Mouse (Mus musculus): ENCODE measurements around the gene Rnf214. TPM values are rescaled to one million over a fixed set of nuclear protein-coding genes. Genes with fewer than 3 reads are reported as not detected.

The Rnf214 gene
- polyA plus RNA-seq, 1 experiment from 2014 or later, result 42.9 TPM

- Histone ChIP-seq H3K36me3 (ENCODE audit: control insufficient read depth, insufficient read depth, low read length) (peaks cover 97% of the 10 kb centered on the region), H3K9me3 (ENCODE audit: control insufficient read depth, low read length) (no peaks in the 10 kb centered on the region), H3K9ac (ENCODE audit: low read length) (no peak overlapping the region), H3K27me3 (ENCODE audit: control insufficient read depth, insufficient read depth, low read length) (no peaks in the 10 kb centered on the region), H3K4me3 (ENCODE audit: control insufficient read depth in 1 of 2, insufficient read depth in 1 of 2, low read depth in 1 of 2, low read length in 2 of 2) (no peak overlapping the region), H3K4me1 (ENCODE audit: control insufficient read depth in 2 of 2, insufficient read depth in 2 of 2, low read length in 2 of 2) (no peaks in the 10 kb centered on the region), H3K27ac (replicated peaks in 1 of 2; ENCODE audit: control insufficient read depth in 1 of 2, insufficient read depth in 1 of 2, low read depth in 2 of 2, low read length in 2 of 2) (no peak overlapping the region), H3K4me2 (ENCODE audit: low read length) (no peak overlapping the region)
- ATAC-seq (ENCODE audit: insufficient number of reproducible peaks, insufficient read depth, low FRiP score, low read depth), result no peak
- 91% methylated on average over 10 of the region's 10 CpGs for WGBS
Measured at GRCm38 (mm10) chr9:45859364-45859763, 47.3 kb downstream of the Rnf214 start.

- no peak for ATAC-seq (ENCODE audit: insufficient number of reproducible peaks, insufficient read depth, low FRiP score, low read depth)
- Histone ChIP-seq H3K27ac (replicated peaks in 1 of 2; ENCODE audit: control insufficient read depth in 1 of 2, insufficient read depth in 1 of 2, low read depth in 2 of 2, low read length in 2 of 2) (no peak overlapping the region), H3K4me1 (ENCODE audit: control insufficient read depth in 2 of 2, insufficient read depth in 2 of 2, low read length in 2 of 2) (peaks cover 23 to 26% of the 10 kb centered on the region in 2 experiments), H3K4me3 (ENCODE audit: control insufficient read depth in 1 of 2, insufficient read depth in 1 of 2, low read depth in 1 of 2, low read length in 2 of 2) (no peak overlapping the region), H3K9ac (ENCODE audit: low read length) (no peak overlapping the region), H3K9me3 (ENCODE audit: control insufficient read depth, low read length) (no peaks in the 10 kb centered on the region), H3K36me3 (ENCODE audit: control insufficient read depth, insufficient read depth, low read length) (peaks cover 53% of the 10 kb centered on the region), H3K4me2 (ENCODE audit: low read length) (no peak overlapping the region), H3K27me3 (ENCODE audit: control insufficient read depth, insufficient read depth, low read length) (no peaks in the 10 kb centered on the region)
- WGBS, result 72% methylated on average over 1 of the region's 1 CpGs
Measured at GRCm38 (mm10) chr9:45854136-45854535, 52.6 kb downstream of the Rnf214 start.

- WGBS, result 94% methylated on average over 2 of the region's 2 CpGs
- no peak overlapping the region for H3K9ac ChIP-seq (ENCODE audit: low read length)
- no peak for ATAC-seq (ENCODE audit: insufficient number of reproducible peaks, insufficient read depth, low FRiP score, low read depth)
- no peak overlapping the region for H3K27ac ChIP-seq (replicated peaks in 1 of 2; ENCODE audit: control insufficient read depth in 1 of 2, insufficient read depth in 1 of 2, low read depth in 2 of 2, low read length in 2 of 2)
- H3K4me2 ChIP-seq (ENCODE audit: low read length), result no peak overlapping the region
- peaks cover 49% of the 10 kb centered on the region for H3K36me3 ChIP-seq (ENCODE audit: control insufficient read depth, insufficient read depth, low read length)
- H3K4me3 ChIP-seq (ENCODE audit: control insufficient read depth in 1 of 2, insufficient read depth in 1 of 2, low read depth in 1 of 2, low read length in 2 of 2), result no peak overlapping the region
- peaks cover 27 to 31% of the 10 kb centered on the region in 2 experiments for H3K4me1 ChIP-seq (ENCODE audit: control insufficient read depth in 2 of 2, insufficient read depth in 2 of 2, low read length in 2 of 2)
- no peaks in the 10 kb centered on the region for H3K9me3 ChIP-seq (ENCODE audit: control insufficient read depth, low read length)
- no peaks in the 10 kb centered on the region for H3K27me3 ChIP-seq (ENCODE audit: control insufficient read depth, insufficient read depth, low read length)
Measured at GRCm38 (mm10) chr9:45853695-45854094, 53.0 kb downstream of the Rnf214 start.

- ATAC-seq (ENCODE audit: insufficient number of reproducible peaks, insufficient read depth, low FRiP score, low read depth), result no peak
- peaks cover 32 to 36% of the 10 kb centered on the region in 2 experiments for H3K4me1 ChIP-seq (ENCODE audit: control insufficient read depth in 2 of 2, insufficient read depth in 2 of 2, low read length in 2 of 2)
- no peak overlapping the region for H3K9ac ChIP-seq (ENCODE audit: low read length)
- no peak overlapping the region for H3K4me3 ChIP-seq (ENCODE audit: control insufficient read depth in 1 of 2, insufficient read depth in 1 of 2, low read depth in 1 of 2, low read length in 2 of 2)
- WGBS, result 88% methylated on average over 2 of the region's 2 CpGs
- no peak overlapping the region for H3K4me2 ChIP-seq (ENCODE audit: low read length)
- H3K27me3 ChIP-seq (ENCODE audit: control insufficient read depth, insufficient read depth, low read length), result no peaks in the 10 kb centered on the region
- H3K36me3 ChIP-seq (ENCODE audit: control insufficient read depth, insufficient read depth, low read length), result peaks cover 30% of the 10 kb centered on the region
- no peak overlapping the region for H3K27ac ChIP-seq (replicated peaks in 1 of 2; ENCODE audit: control insufficient read depth in 1 of 2, insufficient read depth in 1 of 2, low read depth in 2 of 2, low read length in 2 of 2)
- H3K9me3 ChIP-seq (ENCODE audit: control insufficient read depth, low read length), result no peaks in the 10 kb centered on the region
Measured at GRCm38 (mm10) chr9:45851776-45852175, 54.9 kb downstream of the Rnf214 start.

GRCm38 (mm10) chr9:45851330-45851729, 55.4 kb downstream of the Rnf214 start:
- ATAC-seq (ENCODE audit: insufficient number of reproducible peaks, insufficient read depth, low FRiP score, low read depth), result no peak
- peak overlapping the region in 1 of 2 experiments; percentile 80; a peak in 2 of 4 replicates for H3K27ac ChIP-seq (replicated peaks in 1 of 2; ENCODE audit: control insufficient read depth in 1 of 2, insufficient read depth in 1 of 2, low read depth in 2 of 2, low read length in 2 of 2)
- H3K4me3 ChIP-seq (ENCODE audit: control insufficient read depth in 1 of 2, insufficient read depth in 1 of 2, low read depth in 1 of 2, low read length in 2 of 2), result no peak overlapping the region
- no peaks in the 10 kb centered on the region for H3K27me3 ChIP-seq (ENCODE audit: control insufficient read depth, insufficient read depth, low read length)
- H3K4me1 ChIP-seq (ENCODE audit: control insufficient read depth in 2 of 2, insufficient read depth in 2 of 2, low read length in 2 of 2), result peaks cover 32 to 36% of the 10 kb centered on the region in 2 experiments
- H3K36me3 ChIP-seq (ENCODE audit: control insufficient read depth, insufficient read depth, low read length), result peaks cover 25% of the 10 kb centered on the region
- 0 out of 2 replicates have a peak overlapping the region, but pooled peaks have one; percentile 47 for H3K9ac ChIP-seq (ENCODE audit: low read length)
- WGBS, result 43% methylated on average over 5 of the region's 5 CpGs
- H3K9me3 ChIP-seq (ENCODE audit: control insufficient read depth, low read length), result no peaks in the 10 kb centered on the region
- H3K4me2 ChIP-seq (ENCODE audit: low read length), result no peak overlapping the region

GRCm38 (mm10) chr9:45850528-45851155, 56.1 kb downstream of the Rnf214 start:
- peaks cover 18% of the 10 kb centered on the region for H3K36me3 ChIP-seq (ENCODE audit: control insufficient read depth, insufficient read depth, low read length)
- no peak overlapping the region for H3K4me3 ChIP-seq (ENCODE audit: control insufficient read depth in 1 of 2, insufficient read depth in 1 of 2, low read depth in 1 of 2, low read length in 2 of 2)
- 0 out of 2 replicates have a peak overlapping the region, but pooled peaks have one; percentile 0 for H3K4me2 ChIP-seq (ENCODE audit: low read length)
- no peak for ATAC-seq (ENCODE audit: insufficient number of reproducible peaks, insufficient read depth, low FRiP score, low read depth)
- H3K27ac ChIP-seq (replicated peaks in 1 of 2; ENCODE audit: control insufficient read depth in 1 of 2, insufficient read depth in 1 of 2, low read depth in 2 of 2, low read length in 2 of 2), result peak overlapping the region; percentile 80 to 89
- H3K9me3 ChIP-seq (ENCODE audit: control insufficient read depth, low read length), result no peaks in the 10 kb centered on the region
- no peaks in the 10 kb centered on the region for H3K27me3 ChIP-seq (ENCODE audit: control insufficient read depth, insufficient read depth, low read length)
- H3K4me1 ChIP-seq (ENCODE audit: control insufficient read depth in 2 of 2, insufficient read depth in 2 of 2, low read length in 2 of 2), result peaks cover 32 to 36% of the 10 kb centered on the region in 2 experiments
- 66% methylated on average over 8 of the region's 8 CpGs for WGBS
- peak overlapping the region; percentile 47; the same call in 1 of the 2 replicates for H3K9ac ChIP-seq (ENCODE audit: low read length)

- H3K36me3 ChIP-seq (ENCODE audit: control insufficient read depth, insufficient read depth, low read length), result peaks cover 12% of the 10 kb centered on the region
- no peak overlapping the region for H3K4me3 ChIP-seq (ENCODE audit: control insufficient read depth in 1 of 2, insufficient read depth in 1 of 2, low read depth in 1 of 2, low read length in 2 of 2)
- peak overlapping the region; percentile 47; the same call in 1 of the 2 replicates for H3K9ac ChIP-seq (ENCODE audit: low read length)
- ATAC-seq (ENCODE audit: insufficient number of reproducible peaks, insufficient read depth, low FRiP score, low read depth), result peak; percentile 65
- no peaks in the 10 kb centered on the region for H3K9me3 ChIP-seq (ENCODE audit: control insufficient read depth, low read length)
- WGBS, result 53% methylated on average over 9 of the region's 9 CpGs
- H3K4me2 ChIP-seq (ENCODE audit: low read length), result no peak overlapping the region
- H3K27ac ChIP-seq (replicated peaks in 1 of 2; ENCODE audit: control insufficient read depth in 1 of 2, insufficient read depth in 1 of 2, low read depth in 2 of 2, low read length in 2 of 2), result peak overlapping the region; percentile 80 to 89
- no peaks in the 10 kb centered on the region for H3K27me3 ChIP-seq (ENCODE audit: control insufficient read depth, insufficient read depth, low read length)
- H3K4me1 ChIP-seq (ENCODE audit: control insufficient read depth in 2 of 2, insufficient read depth in 2 of 2, low read length in 2 of 2), result peaks cover 32 to 36% of the 10 kb centered on the region in 2 experiments
Measured at GRCm38 (mm10) chr9:45849528-45850408, 56.9 kb downstream of the Rnf214 start.

Data from heart, embryonic 14.5 days (tissue).